Mouse (Mus musculus) fat pad, adult 2 months (tissue): ENCODE data around the gene Klhl29.
"Not testable (repeated sequence)": the region's sequence is repeated elsewhere in the genome, so short reads cannot be mapped to it uniquely, and the experiment has no call there.

Experiments used
- DNase-seq: peaks from one replicate; pipeline ENCODE4 v3.0.0-alpha.2; 2011; ENCODE audit warnings: low read depth, low spot score; ENCODE audit errors: extremely low read depth

The Klhl29 gene

DNA sequence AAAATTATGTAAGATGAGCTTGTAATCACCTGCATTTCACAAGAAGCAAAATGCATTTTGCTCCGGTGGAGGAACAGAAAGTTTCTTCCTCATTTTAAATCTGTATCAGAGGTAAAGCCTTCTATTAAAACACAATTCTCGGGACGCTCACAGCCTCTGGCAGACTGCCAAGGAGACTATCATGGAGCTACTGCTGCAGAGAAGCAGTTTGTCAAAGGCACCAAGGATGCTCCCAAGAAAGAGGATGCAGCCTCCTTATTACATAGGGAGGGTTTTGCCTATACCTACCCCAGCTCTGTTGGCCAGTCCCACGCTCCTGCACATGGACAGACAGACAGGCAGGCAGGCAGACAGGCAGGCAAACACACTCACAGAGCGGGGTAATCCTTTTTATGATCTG, 16.4 kb downstream of the Klhl29 start:
- no peak for DNase-seq

DNA sequence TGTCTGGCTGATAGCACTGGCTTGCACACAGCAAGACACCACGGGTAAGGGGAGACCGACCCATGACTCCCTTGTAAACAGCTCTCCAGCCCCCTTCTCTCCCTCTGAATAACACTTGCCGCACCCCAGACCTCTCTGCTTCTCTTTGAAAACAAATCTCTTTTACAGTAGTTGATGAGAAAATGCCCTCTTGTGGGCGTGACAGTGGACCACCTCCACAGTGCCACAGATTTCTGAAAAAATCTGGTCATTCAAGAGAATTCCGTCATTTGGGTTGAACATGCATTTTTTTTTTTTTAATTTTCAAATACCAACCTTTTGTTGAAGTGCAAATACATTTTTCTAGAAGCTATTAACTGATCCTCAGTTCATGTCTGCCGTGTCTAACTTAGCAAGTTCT, 17.0 kb downstream of the Klhl29 start:
- no peak for DNase-seq

DNA sequence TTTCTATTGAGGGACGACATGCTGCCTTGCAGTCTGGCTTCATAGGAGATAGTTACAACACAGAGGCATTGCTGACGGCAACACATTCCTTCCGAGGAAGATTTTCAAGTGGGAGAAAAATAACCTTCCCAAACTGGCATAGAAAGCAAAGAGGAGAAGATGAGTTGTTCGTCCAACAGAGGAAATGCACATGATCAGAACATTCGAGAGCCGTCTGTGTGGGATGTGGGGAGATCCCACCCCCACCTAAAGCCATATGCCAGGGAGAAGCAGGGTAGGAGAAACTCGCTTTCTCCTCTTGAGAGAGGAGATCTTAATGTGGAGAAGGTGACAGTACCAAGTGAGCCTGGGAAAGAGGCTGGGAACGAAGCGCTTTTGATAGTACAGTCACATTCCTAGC, 22.1 kb downstream of the Klhl29 start:
- DNase-seq: no peak

DNA sequence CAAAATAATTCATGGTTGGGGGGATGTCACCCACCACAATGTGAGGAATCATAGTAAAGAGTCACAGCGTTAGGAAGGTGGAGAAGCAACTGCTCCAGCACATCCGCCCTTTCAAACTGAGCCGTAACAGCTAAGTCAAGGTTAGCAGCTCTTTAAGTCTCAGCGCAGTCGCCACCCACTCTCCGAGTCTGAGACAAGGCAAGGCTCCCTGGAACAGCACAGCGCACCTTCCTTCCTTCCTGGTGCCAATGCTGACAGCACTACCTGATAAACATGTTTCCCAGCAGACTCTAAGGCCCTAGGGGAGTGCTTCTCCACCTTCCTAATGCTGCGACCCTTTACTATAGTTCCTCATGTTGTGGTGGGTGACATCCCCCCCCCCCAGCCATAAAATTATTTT, 22.7 kb downstream of the Klhl29 start:
- DNase-seq: no peak

DNA sequence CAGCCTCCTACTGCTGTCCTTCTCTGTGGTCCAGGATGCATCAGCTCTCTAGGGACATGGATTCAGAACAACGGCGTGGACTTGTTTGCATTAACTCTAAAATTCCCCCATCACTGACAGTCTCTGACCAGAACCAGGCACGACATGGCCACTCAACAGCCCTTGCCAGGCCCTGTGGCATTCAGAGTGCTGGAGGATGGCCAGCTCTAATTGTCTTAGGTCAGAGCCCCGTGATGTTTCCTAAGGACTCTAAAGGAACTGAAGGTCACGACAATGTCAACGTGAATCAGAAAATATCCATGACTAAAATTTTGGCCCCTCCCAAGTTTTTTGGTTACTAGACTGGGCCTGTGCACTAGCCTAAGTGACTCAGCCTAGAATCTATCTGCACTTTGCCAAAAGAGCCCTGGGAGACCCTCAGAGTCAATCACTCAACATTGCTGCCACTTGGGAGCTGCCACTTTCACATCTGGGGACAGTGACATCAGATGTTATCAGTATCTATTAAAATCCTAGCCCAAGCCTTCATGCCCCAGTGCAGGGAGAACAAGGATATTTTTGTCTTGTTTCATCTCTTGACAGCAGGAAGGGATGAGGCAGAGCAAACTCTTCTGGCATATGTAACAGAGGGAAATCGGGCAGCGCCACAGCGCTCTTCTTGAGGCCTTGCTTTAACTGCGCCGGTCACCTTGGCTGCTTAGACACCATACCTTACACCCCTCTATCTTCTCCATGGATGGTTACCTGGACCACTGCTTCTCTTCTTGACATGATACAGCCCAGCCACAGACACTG, 24.8 kb downstream of the Klhl29 start:
- DNase-seq: no peak

DNA sequence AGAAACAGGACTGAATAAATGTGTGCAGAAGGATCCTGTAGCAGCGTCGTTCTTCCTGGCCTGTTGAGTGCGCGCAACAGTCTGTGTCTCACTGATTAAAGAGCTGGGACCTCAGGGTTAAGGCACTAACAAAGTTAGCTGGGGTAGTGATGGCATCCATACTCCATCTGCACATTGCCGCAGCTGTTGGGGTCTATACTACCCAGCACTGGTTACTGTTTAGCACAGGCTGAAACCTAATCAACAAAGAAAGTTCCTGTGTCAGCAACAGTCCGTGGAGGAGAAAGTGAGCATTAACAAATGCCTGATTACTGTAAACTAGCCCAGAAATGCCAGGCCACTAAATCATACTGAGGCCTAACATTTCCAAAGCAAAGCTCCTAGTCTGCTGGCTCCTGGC, 30.4 kb downstream of the Klhl29 start:
- no peak for DNase-seq

DNA sequence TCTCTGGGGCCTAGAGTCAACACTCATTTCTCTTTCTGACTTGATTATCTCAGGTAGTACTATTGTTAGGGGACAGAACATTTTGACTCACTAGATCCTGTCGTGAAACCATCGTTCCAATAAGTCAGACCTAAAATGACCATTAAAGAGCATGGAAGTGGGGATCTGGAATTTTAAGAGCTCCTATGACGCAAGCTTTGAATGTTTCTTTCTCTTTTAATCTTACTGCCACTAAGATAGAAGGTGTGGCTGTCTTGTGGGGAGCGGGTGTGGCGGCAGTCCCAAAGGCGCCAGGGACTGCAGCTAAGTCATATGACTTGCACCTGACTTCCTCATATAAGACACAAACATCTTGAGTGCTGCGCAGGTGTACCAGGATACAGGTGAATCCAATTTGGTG, 31.0 kb downstream of the Klhl29 start:
- DNase-seq: not testable (repeated sequence)

DNA sequence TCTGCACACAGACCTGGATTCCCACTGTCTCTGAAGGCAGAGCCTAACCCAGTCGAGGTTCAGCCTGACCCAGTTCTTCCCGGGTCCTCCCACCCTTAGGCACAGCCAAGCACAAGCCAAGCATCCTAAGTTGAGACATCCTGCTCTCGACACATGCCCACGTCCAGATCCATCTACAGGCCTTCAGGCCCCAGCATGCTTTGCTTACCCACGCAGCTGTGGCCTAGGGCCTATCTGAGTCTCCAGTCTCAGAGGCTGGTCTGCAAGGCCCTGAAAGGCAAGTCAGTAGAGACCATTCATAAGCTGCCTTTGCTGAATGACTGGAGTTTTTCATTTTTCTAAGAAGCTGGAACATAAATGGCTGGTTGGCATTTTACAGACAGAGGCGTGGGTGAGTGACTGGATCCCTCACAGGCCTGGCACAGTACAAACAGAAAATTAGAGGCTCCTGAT, 35.3 kb downstream of the Klhl29 start:
- DNase-seq: no peak

DNA sequence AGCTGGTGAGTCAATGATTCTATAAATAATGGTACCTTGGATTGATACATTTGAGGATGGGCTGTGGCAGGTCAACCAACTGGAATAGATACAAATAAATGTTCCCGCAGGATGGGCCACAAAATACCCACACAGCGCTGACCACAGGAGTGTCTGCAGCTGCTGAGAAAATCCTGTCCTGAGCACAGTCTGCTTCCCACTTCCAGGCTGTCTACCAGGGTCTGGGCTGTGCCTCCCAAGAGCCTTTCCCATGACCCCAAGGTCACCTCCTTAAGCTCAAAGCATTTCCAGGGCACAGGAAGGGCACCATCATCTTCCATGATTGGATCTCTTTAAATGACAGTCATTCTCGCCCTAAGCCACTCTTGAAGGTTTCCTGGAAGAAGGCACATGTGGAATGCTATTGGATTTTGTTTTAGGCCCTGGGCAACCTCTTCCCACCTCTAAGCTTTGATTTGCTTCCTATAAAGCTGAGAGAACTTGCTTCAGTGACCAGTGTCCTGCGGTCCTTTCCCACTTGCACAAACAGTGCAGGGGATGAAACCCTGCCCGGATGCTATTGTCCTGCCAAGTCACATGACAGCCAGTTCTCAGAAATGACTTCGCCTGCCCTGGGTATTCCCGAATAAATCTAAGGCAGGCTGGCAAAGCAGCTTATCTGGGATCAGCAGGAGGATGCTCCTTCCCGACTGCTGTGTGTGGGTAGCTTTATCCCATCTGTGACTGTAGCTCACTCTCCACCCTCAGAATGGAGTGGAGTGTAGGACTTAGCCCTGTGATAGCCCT, 38.4 kb downstream of the Klhl29 start:
- no peak for DNase-seq

DNA sequence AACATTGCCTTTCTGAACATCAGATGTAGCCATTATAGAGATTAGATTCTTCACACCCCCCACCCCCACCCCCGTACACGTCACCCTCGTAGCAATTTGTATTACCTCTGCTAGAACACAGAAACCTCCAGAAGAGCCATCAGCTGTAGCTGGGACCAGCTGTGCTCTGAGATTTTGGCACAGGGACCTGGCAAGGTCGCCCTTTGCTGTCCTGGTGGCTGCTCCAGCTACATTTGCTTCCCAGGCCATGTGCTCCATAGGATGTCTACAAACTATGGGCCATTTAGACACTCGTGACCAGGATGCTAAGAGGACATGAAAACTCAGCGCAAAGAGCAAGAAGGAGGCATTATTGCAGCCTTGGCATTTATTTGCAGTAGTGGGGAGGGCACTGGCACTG, 39.2 kb downstream of the Klhl29 start:
- no peak for DNase-seq

DNA sequence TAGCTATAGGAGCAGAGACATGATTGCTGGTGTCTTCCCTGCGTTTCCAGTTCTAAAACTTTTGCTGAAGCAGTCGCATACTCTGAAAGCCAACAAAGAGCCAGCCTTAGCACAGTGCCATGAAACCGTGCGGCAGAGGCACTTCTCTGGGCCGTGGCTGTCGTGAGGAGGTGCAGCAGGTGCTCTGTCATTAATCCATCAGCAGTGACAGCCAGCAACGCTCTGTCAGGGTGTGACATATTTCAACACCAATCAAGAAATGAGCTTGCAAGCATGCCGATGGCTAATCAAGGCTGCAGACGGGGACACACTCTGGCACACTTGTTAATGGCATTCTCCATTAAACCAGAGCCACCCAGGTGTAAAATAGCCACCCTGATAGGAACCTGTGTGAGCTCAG, 40.5 kb downstream of the Klhl29 start:
- no peak for DNase-seq

DNA sequence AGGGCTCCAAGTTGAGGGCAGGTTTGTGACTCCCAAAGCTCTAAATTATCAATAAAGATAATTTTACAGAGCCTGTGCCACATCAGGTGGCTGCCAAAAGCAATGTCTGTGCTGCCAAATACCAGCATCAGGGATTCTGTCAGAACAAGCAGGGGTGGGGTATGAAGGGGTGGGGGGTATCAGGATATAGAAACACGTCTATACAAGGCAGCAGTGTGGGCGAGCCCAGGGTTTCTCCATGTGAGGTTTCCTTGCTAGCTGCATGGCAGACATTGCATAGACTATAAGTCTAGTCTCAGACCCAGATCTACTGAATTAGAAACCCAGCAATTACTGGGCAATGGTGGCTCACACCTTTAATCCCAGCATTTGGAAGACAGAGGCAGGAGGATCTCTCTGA, 41.3 kb downstream of the Klhl29 start:
- DNase-seq: no peak

DNA sequence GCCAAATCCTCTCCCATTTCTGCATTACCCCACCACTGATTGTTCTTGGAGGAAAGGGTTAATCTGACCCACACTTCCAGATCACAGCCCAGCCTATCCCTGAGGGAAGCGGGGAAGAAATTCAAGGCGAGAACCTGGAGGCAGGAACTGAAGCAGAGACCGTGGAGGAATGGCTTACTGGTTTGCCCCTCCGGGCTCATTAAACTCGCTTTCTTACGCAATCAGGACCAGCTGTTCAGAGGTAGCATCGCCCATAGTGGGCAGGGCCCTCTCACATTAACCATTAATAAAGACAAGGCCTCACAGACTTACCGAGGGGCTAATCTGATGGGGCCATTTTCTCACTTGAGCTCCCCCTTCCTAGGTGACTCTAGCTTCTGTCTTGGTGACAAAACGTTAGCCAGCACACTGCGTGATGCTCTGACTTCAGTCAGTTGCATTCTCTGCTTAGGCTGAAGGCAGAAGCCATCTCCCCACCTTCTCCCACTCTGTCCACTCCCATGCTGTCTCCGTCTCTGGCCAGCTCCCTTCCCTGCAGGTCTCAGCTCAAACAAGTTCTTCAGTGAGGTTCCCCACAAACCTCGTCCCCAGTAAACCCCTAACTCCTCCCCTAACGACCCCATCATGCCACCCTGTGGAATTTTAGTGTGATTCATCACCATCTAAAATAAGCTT, 43.5 kb downstream of the Klhl29 start:
- no peak for DNase-seq

DNA sequence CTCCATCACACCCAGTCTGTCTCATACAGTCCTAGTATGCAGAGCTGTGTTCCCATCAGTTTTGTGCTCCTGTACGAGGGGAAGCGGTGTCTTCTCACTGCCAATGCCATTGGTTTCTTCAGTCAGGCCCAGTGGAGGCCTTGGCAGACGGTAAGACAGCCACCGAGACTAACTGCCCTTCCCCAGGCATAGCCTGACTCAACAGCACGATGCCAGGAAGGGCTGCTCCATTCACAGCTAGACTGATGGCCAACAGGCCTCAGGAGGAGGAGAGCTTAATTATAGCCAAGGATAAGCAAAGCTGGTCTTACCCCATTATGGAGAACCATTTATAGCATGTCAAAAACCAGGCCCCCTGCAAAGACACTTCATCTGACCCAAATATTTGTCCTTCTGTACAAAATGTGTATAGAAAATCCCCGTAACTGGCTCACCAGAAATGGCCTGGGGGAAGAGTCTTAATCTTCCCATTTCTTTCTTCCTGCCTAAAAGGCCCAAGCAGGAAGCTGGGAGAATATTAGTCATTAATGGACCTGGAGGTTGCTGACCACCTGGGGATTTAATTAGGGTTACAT, 44.9 kb downstream of the Klhl29 start:
- no peak for DNase-seq

DNA sequence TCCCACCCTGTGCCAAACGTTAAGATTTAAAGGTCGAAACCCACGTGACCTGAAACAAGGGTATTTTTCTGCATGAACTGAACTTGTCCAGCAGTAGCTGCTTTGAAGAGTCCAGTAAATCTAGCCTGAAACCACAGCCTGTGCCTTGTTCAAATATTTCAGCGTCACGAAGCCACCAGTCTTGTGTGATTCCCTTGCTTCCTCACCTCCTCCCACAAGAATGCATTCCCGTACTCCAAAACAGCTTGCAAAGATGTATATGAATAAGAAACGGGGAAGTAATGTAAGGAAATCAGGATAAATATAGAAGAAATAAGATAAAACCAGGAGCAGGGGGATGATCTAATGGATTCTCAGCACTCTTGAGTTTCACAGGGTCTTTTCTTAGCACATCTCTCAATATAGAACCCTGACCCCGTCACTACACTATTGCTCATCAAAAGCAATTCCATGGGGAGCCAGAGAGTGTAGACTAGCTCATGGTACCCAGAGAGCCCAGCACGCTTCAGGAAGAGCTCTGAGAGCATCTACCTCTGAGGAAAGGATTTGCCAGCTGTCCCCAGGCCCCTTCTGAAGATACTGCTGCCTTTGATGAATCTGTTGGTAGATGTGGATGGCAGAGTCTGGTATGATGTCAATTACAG, 52.9 kb downstream of the Klhl29 start:
- DNase-seq: no peak

DNA sequence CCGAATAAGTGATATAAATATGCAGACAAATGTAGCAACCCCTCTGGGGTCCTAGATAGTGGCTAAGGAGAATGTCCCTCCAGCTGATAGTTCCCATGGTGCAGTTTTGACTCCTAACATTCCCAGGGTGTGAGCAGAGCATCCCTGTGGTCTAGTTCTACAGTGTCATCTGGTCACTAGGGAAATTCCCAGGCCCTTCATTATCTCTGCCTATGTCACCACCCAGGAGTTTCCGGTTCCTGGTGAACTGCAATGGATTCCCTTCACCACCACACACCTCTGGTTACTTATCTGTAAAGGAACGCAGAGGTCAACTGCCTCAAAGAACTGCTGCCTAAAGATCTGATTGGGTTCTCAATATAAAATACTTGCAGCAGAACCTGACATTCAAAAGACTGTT, 54.5 kb downstream of the Klhl29 start:
- DNase-seq: no peak

DNA sequence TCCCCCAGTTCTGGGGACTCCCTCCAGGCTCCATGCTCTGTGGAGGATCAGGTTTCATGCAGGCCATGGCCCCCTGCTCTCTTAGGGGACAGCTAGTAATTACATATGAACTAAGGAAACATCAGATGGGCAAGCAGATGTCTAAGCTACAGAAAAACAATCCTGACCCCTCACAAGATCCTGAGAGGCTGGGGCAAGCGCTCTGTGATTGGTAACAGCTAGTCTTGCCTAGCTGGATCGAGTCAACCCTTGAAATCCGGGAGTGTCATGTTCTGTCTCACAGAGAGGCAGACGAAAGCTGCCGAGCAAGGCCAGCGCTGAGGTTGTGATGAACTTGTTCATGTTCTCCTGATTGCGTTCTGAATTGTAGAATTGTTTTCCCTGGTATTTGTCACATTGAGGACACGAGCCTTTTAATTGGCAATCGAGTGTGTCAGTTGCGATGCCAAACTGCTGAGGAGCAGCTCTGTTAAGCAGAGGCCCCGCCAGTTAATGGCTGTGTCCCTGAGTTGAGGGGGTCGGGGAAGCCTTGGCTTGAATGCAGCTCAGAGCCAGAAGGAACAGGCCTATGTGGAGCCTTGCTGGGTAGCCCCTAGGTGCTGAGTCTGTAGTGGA, 56.0 kb downstream of the Klhl29 start:
- no peak for DNase-seq

DNA sequence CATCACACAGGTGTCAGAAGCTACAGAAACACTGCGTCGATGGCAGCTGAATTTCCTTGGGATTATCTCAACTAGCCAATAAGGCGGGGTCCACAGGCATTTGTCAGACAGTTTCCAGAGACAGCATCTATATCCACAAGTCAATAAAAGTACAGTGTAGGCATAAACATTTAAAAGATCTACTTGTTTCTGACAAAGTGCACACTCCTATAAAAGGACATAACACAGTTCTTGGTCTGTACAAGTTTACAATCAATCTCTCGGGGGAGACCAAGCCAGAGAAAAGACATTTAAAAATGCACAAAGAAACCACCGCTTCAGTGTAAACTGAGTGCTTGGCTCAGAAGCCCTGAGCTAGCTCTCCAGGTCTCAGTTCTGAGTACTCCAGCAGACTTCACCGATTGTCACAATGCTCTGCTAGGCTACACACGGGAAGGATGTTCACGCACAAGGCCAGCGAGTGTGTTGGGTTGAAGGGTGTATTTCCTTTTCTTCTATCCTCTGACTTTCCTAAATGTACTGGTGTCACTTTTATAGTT, 59.4 kb downstream of the Klhl29 start:
- no peak for DNase-seq

DNA sequence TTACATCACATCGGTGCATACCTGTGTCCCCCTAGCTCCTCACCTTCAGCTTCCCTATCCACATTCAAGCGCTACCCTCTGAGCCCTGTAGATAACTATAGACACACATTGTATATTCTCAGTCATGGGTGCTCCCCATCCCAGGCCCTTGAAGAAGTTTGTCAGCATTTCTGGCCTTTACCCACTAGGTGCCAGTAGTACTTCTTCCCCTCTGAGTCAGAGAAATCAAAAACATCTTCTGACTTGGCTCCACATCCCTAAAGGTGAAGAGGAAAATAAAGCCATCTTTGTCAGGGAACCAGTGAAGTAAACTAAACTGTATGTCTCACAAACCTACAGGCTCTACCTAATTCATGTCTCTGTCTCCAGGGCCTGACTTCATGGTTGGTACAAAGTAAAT, 67.6 kb downstream of the Klhl29 start:
- no peak for DNase-seq

DNA sequence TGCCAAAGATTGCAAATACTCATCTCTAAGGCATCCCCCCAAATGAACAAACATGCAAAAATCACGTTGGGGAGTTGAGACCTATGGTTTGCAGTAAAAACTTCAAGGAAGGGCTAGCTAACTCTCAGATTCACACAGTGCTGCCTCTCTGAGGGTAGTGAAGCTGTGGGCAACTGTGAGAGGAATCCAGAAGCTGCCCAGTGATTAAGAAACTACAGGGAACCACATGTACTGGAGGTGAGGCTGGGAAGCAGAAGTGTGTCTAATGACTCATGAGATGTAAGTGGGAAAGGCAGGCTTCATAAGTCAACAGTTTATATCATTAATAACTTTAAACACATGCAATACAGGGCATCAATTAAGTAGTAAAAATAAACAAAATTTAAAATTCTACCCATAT, 70.0 kb downstream of the Klhl29 start:
- DNase-seq: no peak
